ENCODE assay signal across 7 mouse cellular contexts in genomic region chr2:120404823-120405765, GRCm38 (mm10). TPM values are rescaled to one million over a fixed set of nuclear protein-coding genes. Genes with fewer than 3 reads are reported as not detected.
DNase-seq lines count a peak whose midpoint lies in the region; ATAC-seq and TF ChIP-seq lines count a peak whose summit lies in the region.

No protein-coding gene starts in this region.

- CTCF ChIA-PET in Patski (lab: Charles Lee) = interaction anchor here (1.1 to 1.7 kb wide), 3 partner anchors 9 to 15 kb away, joined by 3 read pairs; no protein-coding TSS in a partner anchor

- ATAC-seq in Patski = peak; percentile 14
- ATAC-seq in kidney, postnatal 0 days (replicated peaks; ENCODE audit: low FRiP score, low read depth) = no peak

- H3K36me3 ChIP-seq in ES-Bruce4 (ENCODE audit: control insufficient read depth, insufficient read depth, low read length, poor library complexity, severe bottlenecking) = no peaks in the 10 kb centered on the region
- H3K36me3 ChIP-seq in kidney, postnatal 0 days (ENCODE audit: insufficient read depth, low read length) = 0 out of 2 replicates have a peak, but pooled peaks cover 4% of the 10 kb centered on the region
- peaks cover 9% of the 10 kb centered on the region for H3K36me3 ChIP-seq in midbrain, embryonic 10.5 days

- H3K4me3 ChIP-seq in ES-Bruce4 (ENCODE audit: low read depth, low read length) = peak overlapping the region; percentile 76
- H3K4me3 ChIP-seq in kidney, postnatal 0 days (replicated peaks; ENCODE audit: low read depth, low read length) = peak overlapping the region; percentile 80
- peak overlapping the region; percentile 85 for H3K4me3 ChIP-seq in midbrain, embryonic 10.5 days

- DNase-seq in Patski (ENCODE audit: low read depth, low spot score) = peak; percentile 6
- peak; percentile 3 for DNase-seq in heart, adult 8-10 months (ENCODE audit: low spot score)
- no peak for DNase-seq in kidney, postnatal 0 days (ENCODE audit: low spot score)
- DNase-seq in midbrain, embryonic 10.5 days (ENCODE audit: low spot score) = no peak
- no peak for DNase-seq in layer of hippocampus, postnatal 36 days
- DNase-seq in right cerebral cortex, postnatal 25 days = no peak

- in situ Hi-C loops in Patski (cut with MboI; ENCODE audit: low pct_unique_long_range_greater_than_20kb) = no loop called here

- H3K4me2 ChIP-seq in kidney, postnatal 0 days (ENCODE audit: low read length) = peak overlapping the region; percentile 75

- no peak for TF ChIP-seq EP300 in ES-Bruce4 (IDR thresholded peaks at IDR 0.05; ENCODE audit: insufficient read depth, low read depth, low read length)

- no peak for TF ChIP-seq POLR2A in ES-Bruce4 (IDR thresholded peaks at IDR 0.05; ENCODE audit: insufficient read depth, low read length)

- no peak for TF ChIP-seq CTCF in ES-Bruce4 (IDR thresholded peaks at IDR 0.05; ENCODE audit: low read depth, low read length)
- TF ChIP-seq CTCF in Patski (IDR thresholded peaks at IDR 0.05) = no peak
- TF ChIP-seq CTCF in kidney, postnatal 0 days (IDR thresholded peaks at IDR 0.05; ENCODE audit: low read depth) = no peak

- POLR2A ChIA-PET in Patski (lab: Charles Lee) = interaction anchor here (0.7 to 1.0 kb wide), 2 partner anchors 285 to 665 kb away, joined by 3 read pairs; no protein-coding TSS in a partner anchor

- peak overlapping the region; percentile 41 for H3K9ac ChIP-seq in ES-Bruce4 (ENCODE audit: low read depth, poor library complexity, severe bottlenecking)
- peak overlapping the region; percentile 74 for H3K9ac ChIP-seq in kidney, postnatal 0 days (ENCODE audit: low read depth, low read length)

- no peaks in the 10 kb centered on the region for H3K27me3 ChIP-seq in ES-Bruce4 (ENCODE audit: control insufficient read depth, insufficient read depth, low read length, poor library complexity, severe bottlenecking)
- no peaks in the 10 kb centered on the region for H3K27me3 ChIP-seq in Patski
- H3K27me3 ChIP-seq in kidney, postnatal 0 days (ENCODE audit: insufficient read depth, low read length) = no peaks in the 10 kb centered on the region
- no peaks in the 10 kb centered on the region for H3K27me3 ChIP-seq in midbrain, embryonic 10.5 days (ENCODE audit: low read depth, poor library complexity, severe bottlenecking)

- peak overlapping the region; percentile 44; the same call in 1 of the 2 replicates for H3K27ac ChIP-seq in ES-Bruce4 (ENCODE audit: insufficient read depth, low read length)
- peak overlapping the region; percentile 98 for H3K27ac ChIP-seq in kidney, postnatal 0 days
- H3K27ac ChIP-seq in midbrain, embryonic 10.5 days (replicated peaks) = peak overlapping the region; percentile 94

- 9% methylated on average over 14 of the region's 14 CpGs for WGBS in kidney, postnatal 0 days
- 39% methylated on average over 14 of the region's 14 CpGs for WGBS in midbrain, embryonic 10.5 days

- peaks cover 2% of the 10 kb centered on the region for H3K4me1 ChIP-seq in ES-Bruce4 (ENCODE audit: control insufficient read depth, insufficient read depth, low read length)
- peaks cover 5% of the 10 kb centered on the region; the same call in 1 of the 2 replicates for H3K4me1 ChIP-seq in kidney, postnatal 0 days (replicated peaks; ENCODE audit: insufficient read depth, low read length)
- peaks cover 27% of the 10 kb centered on the region for H3K4me1 ChIP-seq in midbrain, embryonic 10.5 days

- H3K9me3 ChIP-seq in ES-Bruce4 (replicated peaks; ENCODE audit: control insufficient read depth, insufficient read depth, low read length, poor library complexity, severe bottlenecking) = no peaks in the 10 kb centered on the region
- H3K9me3 ChIP-seq in kidney, postnatal 0 days (replicated peaks; ENCODE audit: low read length) = no peaks in the 10 kb centered on the region; the same call in 1 of the 2 replicates
- H3K9me3 ChIP-seq in midbrain, embryonic 10.5 days (replicated peaks) = peaks cover 14% of the 10 kb centered on the region; the same call in 1 of the 2 replicates

RNA-seq across cellular contexts. Expression of gene Tmem87a, which starts 1.2 kb away (rescaled TPM):
- polyA plus RNA-seq in ES-Bruce4 (2011; ENCODE audit: insufficient read depth, insufficient read length, low read depth, missing spikeins) (47.5 and 47.6 TPM in 2 replicates), Patski (2021) (33.7 TPM)
- total RNA-seq in heart, adult 8-10 months (2022) = 10 to 100 TPM; 15.5 to 18.5 (median 16.5) TPM
- 10.4 and 12.0 TPM in 2 replicates for polyA plus RNA-seq in kidney, postnatal 0 days (2015; fragmentation: Nextera tagmentation; extraction: Ambion mirVana)
- polyA plus RNA-seq in midbrain, embryonic 10.5 days (2016; fragmentation: Nextera tagmentation; extraction: Ambion mirVana) = 5.6 and 6.1 TPM in 2 replicates
- total RNA-seq in layer of hippocampus, postnatal 36 days (2021) = 10 to 100 TPM; 41.2 to 43.8 TPM

RNA-seq across cellular contexts. Expression of gene Ganc, which starts 1.4 kb away (rescaled TPM):
- polyA plus RNA-seq in ES-Bruce4 (2011; ENCODE audit: insufficient read depth, insufficient read length, low read depth, missing spikeins) = 8.4 and 9.6 TPM in 2 replicates
- 23.3 TPM for polyA plus RNA-seq in Patski (2021)
- total RNA-seq in heart, adult 8-10 months (2022) = 10 to 100 TPM; 25.4 to 33.7 (median 31.3) TPM
- 13.5 and 13.7 TPM in 2 replicates for polyA plus RNA-seq in kidney, postnatal 0 days (2015; fragmentation: Nextera tagmentation; extraction: Ambion mirVana)
- 7.1 and 8.7 TPM in 2 replicates for polyA plus RNA-seq in midbrain, embryonic 10.5 days (2016; fragmentation: Nextera tagmentation; extraction: Ambion mirVana)
- total RNA-seq in layer of hippocampus, postnatal 36 days (2021) = 10 to 100 TPM; 11.0 to 11.1 TPM

RNA-seq across cellular contexts. Expression of gene Capn3, which starts 50.7 kb away (rescaled TPM):
- polyA plus RNA-seq in ES-Bruce4 (2011; ENCODE audit: insufficient read depth, insufficient read length, low read depth, missing spikeins) = not detected in 2 replicates
- not detected for polyA plus RNA-seq in Patski (2021)
- total RNA-seq in heart, adult 8-10 months (2022) = 1 to 10 TPM; 4.2 to 6.8 (median 4.6) TPM
- 1.6 and 2.0 TPM in 2 replicates for polyA plus RNA-seq in kidney, postnatal 0 days (2015; fragmentation: Nextera tagmentation; extraction: Ambion mirVana)
- polyA plus RNA-seq in midbrain, embryonic 10.5 days (2016; fragmentation: Nextera tagmentation; extraction: Ambion mirVana) = 5.5 and 7.8 TPM in 2 replicates
- total RNA-seq in layer of hippocampus, postnatal 36 days (2021) = 10 to 100 TPM; 19.2 to 22.5 TPM

RNA-seq across cellular contexts. Expression of gene Vps39, which starts 52.2 kb away (rescaled TPM):
- polyA plus RNA-seq in ES-Bruce4 (2011; ENCODE audit: insufficient read depth, insufficient read length, low read depth, missing spikeins) (32.5 and 40.9 TPM in 2 replicates), Patski (2021) (30.5 TPM)
- 10 to 100 TPM; 29.5 to 35.2 (median 31.4) TPM for total RNA-seq in heart, adult 8-10 months (2022)
- 13.9 and 15.2 TPM in 2 replicates for polyA plus RNA-seq in kidney, postnatal 0 days (2015; fragmentation: Nextera tagmentation; extraction: Ambion mirVana)
- polyA plus RNA-seq in midbrain, embryonic 10.5 days (2016; fragmentation: Nextera tagmentation; extraction: Ambion mirVana) = 24.9 and 33.1 TPM in 2 replicates
- total RNA-seq in layer of hippocampus, postnatal 36 days (2021) = 10 to 100 TPM; 77.2 to 79.9 TPM

Comparison
In these comparisons a context has a peak if more than half of its experiments do, and no peak if none do; other contexts are left out.
1. H3K27ac ChIP-seq: peak in every context shown above with its lines; median percentile 98 in kidney, postnatal 0 days; 94 in midbrain, embryonic 10.5 days; 44 in ES-Bruce4.
2. DNase-seq: peak in Patski (single experiment) and heart, adult 8-10 months (single experiment); none in kidney, postnatal 0 days (single experiment), midbrain, embryonic 10.5 days (single experiment), layer of hippocampus, postnatal 36 days (0 of 2) and right cerebral cortex, postnatal 25 days (single experiment).
3. Peak in every context shown above with its lines, with median percentiles within 50 percentile points of each other: H3K4me3 ChIP-seq.